Mouse (Mus musculus): Measurements from ENCODE around the gene Bicdl2.

The Bicdl2 gene

DNA sequence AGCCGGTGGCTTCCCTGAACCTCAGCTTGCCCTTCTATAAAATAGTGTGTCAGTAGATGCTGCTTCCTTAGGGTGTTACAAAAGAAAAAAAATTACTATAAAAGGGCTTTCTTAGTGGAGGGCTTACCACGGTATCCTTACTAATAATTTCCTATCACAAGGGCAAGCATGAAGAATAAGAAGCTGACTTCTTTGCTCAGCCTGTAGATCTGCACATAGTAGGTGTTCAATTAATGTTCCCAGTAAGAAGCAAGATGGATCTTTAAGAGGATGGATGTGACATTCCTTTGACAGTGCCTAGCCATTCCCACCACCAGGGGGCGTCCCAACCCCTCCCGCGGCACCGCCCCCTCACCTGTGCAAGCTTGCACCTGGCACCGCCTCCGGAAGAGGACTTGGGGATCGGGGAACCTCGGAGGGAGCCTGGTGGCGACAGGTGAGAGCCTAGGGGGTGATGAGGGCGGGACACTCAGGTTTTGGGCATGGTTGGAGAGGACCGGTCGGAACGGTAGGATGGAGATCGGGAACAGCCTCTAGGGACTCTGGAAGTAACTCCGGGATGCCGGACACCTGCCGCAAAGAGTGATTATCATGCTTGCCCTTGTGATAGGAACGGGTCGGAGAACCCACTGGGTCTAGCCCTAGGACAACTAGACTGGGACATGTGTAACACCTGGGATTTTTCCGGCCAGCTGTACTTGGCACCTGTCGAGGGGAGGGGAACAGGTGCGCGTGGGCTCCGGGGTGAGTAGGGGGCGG, at the start of gene Bicdl2:
Gene Bicdl2, plus strand, starts transcription at position 390 of the 759 bp plus-strand sequence.
- DNase-seq = peak; percentile 72

- DNase-seq = no peak
These were observed 43.2 kb upstream of the Bicdl2 start for GRCm38 (mm10) chr17:23617087-23617486.

GRCm38 (mm10) chr17:23620351-23620750, 40.0 kb upstream of the Bicdl2 start:
- no peak for DNase-seq

GRCm38 (mm10) chr17:23627813-23628212, 32.5 kb upstream of the Bicdl2 start:
- DNase-seq = no peak

DNA sequence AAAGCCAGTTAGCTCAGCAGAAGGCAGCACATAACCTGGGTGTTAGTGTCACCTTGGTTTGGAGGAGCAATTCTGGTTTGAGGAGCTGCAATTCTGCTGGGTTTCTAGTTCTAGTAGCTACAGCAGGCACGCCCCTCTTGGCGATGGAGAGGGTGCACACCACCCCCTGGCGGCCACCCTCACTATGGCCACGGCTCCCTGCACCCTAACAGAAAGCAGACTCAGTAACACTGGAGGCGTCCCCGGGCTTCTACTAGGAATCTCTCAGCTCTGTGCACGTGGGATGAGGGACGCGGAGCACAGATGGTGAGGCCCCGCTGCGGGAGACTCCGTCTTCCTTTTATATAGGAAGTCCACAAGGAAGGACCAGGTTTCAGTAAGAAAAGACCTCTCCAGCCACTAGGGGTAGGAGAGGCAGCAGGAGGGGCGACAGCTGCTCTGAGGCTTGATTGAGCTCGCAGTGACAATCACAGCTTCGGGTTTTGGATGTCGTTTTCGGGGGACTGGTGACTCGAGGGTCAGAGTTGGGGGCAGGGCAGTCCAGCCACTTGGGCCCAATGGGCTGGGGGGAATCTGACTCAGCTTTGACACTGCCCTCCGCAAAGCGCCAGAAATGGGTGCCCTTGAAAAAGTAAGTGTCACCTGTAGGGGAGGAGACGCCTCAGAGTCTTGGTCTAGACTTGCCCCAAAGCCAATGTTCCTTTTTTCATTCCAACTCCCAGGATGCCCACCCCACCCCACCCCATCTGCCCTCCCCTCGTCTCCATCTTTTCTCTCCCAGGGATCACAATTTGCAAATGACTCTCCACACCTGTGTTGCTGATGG, 29.9 kb upstream of the Bicdl2 start:
- peak; percentile 45 for DNase-seq

DNA sequence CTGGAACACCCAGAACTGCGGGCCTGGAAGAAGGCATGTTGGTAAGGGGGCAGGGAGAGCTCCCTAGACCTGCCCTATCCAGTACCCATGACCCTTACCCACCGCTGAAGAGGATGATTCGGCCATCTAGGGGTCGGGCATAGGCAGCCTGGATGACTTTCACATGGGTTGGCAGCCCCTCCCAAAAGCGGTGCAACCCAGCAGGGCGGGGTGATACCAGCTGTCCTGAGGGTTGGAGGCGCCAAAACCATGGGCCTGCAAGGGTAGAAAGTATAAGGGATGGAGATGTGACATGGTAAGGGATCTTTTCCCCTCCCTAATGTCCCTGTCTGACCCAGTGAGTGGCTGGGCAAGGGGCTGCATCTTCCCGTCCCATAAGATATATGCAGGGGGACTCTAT, 29.1 kb upstream of the Bicdl2 start:
- DNase-seq = no peak

DNA sequence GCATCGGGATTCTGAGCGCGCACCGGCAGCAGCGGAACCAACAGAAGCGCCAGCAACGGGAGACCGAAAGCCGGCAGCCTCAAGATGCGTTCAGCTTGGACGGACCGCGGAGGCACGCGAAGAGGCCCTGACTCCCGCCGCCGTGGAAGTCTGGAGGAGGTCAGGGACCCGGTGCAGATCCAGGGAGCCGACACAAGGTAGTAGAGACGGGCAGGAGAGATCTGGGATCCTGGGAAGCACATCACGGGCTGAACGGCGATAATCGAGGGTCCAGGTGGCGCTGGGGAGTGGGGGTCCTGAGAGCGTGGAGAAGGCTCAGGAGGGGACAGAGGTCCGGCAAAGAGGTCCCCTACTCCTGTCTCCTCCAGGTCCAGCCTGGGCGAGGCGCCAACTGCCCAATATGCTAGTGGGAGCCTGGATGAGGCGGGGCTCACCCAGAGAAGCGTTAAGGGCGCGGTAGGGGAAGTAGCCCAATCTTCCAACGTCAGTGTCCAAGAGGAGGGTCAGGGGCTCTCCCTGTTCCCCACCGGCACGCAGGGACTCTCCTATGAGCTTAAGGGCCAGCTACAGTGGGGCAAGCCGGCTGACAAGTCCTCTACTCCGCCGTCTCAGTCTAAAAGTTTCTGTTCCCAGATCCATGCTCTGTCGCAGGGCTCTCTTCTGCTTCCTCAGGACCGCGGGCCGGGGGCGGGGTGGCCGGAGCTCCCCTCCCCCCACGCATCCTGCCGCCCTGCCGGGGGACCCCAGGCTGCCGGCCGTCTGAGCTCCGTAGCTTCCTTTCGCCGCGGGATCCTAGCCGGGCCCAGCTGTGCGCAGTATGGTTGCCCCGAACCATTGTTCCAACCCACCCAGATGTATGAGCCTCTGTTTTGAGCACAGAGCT, 15.5 kb upstream of the Bicdl2 start, which contains the start of gene Mmp25:
Gene Mmp25, minus strand, starts transcription at position 665 of the 883 bp plus-strand sequence.
- DNase-seq = no peak

DNA sequence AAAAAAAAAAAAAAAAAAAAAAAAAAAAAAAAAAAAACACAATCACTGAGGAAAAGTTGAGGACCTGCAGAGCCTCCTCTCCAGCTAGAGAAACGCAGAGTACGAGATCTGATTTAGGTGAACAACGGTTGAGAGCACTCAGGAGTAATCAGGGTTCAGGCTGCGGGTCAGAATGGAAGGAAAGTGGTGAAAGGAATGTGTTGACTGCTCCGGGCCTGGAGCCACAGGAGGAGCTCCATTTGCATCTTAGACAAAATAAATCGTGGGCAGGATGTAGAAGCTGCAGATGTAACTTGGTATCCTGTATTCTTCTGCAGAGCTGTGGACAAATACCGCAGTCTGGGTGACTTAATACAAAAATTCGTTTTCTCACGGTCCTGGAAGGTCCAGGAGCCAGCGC, 14.4 kb upstream of the Bicdl2 start:
- DNase-seq = no peak

- DNase-seq = no peak
These were observed 8.9 kb upstream of the Bicdl2 start for GRCm38 (mm10) chr17:23651363-23651762.

DNA sequence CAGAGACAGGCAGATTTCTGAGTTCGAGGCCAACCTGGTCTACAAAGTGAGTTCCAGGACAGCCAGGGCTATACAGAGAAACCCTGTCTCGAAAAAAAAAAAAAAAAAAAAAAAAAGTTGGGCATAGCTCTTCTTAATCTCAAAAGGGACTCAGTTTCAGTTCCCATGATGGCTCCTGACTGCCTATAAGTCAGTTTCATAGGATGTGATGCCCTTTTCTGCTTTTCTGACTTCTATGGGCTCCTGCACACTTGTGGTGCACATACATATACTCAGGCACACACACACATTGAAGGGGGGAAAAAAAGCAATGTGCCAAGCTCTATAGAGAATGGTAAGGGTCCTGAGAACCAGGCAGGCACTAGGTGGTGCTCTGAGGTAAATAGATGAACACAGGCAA, 7.0 kb upstream of the Bicdl2 start:
- DNase-seq = no peak

- DNase-seq = no peak
These were observed 6.3 kb upstream of the Bicdl2 start for GRCm38 (mm10) chr17:23654001-23654400.

DNA sequence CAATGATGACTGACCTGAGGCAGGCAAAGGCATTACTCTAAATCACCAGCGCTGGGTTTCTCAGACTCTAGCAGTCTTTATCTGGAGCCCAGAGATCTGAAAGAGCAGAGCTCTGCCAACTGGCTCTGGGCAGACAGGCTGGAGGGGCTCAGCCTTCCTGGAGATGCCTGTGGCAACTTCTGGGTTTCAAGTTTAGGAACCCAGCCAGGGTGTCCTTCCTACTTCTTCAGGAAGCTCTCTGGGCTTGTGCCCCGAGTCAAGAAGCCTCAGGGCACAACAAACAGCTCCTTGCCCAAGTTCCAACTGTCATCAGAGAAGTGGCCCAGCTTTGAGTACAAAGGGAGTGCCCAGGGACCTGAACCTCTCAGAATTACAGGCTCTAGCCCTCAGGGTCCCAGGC, 5.9 kb upstream of the Bicdl2 start:
- DNase-seq = no peak

DNA sequence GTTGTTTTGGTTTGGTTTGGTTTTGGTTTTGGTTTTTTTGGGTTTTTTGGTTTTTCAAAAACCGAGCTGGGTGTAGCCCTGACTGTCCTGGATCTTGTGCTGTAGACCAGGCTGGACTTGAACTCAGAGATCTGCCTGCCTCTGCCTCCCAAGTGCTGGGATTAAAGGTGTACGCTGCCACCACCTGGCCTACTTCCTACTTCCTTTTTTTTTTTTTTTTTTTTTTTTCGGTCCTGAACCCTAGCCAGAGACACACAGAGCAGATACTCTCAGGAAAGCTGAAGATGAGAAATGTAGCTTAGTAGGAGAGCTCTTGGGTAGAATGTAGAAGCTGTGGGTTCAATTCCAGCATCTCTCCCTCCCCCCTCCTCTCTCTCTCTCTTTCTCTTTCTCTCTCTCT, 1.9 kb upstream of the Bicdl2 start:
- DNase-seq = no peak

DNA sequence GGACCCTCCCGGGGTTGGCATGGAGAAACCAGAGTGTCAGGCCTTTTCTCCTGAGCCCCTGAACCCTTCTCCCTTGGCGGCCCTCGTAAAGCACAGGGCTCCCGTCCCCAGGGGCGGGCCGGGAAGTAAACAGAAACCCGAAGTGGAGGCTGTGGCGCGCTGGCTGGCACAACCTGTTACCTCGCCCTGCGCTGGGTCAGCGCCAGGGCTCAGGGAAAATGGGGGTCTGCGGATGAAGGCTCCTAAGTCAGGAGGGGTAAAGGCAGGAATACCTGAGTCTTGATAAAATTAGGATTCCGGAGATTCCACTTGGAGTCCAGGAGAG, 532 bp downstream of the Bicdl2 start:
- no peak for DNase-seq

DNA sequence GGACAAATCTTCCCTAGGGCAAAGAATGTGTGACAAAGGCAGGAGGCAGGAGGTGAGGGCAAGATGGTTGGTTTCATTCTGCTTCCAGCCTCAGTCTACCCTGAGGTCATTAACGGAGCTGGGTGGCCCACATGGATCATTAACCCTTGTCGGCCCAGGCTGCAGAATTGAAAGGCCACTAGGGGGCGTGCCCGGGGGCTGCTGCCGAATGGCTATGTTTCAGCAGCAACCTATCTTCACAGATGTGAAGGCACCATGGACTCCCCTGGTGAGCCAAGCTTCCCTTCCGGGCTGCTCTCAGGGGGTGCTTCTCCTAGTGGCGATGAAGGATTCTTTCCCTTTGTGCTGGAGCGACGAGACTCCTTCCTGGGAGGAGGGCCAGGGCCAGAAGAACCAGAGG, 1.2 kb downstream of the Bicdl2 start:
- no peak for DNase-seq

GRCm38 (mm10) chr17:23664556-23665021, 4.3 kb downstream of the Bicdl2 start:
- DNase-seq = no peak

DNA sequence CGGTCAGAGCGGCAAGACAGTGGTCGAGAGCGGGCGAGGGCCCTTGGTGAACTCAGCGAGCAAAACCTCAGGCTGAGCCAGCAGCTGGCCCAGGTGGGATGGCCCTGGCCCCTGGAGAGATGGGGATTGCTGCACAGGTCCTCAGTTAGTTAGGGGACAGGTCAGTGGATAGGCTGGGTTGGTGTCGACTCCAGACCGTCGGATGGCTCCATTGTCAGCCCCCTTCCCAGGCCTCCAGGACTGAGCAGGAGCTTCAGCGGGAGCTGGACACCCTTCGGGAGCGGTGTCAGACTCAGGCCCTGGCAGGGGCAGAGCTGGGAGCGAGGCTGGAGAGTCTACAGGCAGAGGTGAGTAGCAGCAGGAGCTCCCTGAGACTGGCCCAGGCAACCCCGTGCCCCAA, 5.2 kb downstream of the Bicdl2 start:
- no peak for DNase-seq

DNA sequence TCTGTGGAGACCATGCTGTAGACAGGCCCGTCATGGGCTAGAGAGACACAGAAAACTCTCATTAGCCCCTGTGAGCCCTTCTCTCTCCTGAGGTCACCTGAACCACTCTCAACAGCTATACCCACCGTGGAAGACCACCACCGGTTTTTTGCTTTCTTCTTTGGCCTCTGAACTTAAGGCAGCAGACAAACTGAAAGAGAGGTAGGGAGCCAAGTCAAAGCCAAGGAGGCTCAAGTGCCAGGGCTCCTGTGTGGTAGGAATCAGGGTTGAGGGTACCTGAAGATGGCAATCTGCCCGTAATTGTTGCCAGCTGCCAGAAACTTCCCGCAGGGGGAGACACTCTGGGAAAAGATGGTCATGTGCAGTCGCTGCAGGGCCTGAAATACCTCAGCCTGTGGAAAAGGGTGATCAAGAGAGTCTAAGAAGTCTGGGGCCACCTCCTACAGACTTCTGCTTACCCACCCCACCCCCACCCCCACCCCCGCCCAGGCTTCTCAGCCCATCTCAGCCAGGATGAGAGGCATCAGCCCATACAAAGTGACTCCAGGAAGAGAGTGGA, 10.3 kb downstream of the Bicdl2 start:
- DNase-seq = no peak

GRCm38 (mm10) chr17:23671519-23671918, 11.2 kb downstream of the Bicdl2 start:
- no peak for DNase-seq

DNA sequence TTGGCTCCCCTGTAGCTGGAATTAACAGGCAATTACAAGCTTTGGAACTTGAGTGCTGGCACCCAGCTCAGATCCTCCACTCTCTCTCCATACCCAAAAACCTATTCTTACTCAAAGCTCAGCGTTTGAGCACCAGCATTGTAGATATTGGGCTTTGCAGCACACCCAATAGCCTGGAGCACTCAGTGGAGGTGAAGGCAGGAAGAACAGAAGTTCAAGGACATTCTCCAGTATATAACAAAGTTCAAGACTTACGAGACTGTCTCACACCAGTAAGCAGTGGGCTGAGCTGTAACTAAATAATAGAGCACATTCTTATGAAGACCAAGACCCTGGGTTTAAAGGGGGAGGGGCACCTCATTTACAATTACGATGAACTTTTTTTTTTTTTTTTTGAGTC, 12.5 kb downstream of the Bicdl2 start:
- no peak for DNase-seq

DNA sequence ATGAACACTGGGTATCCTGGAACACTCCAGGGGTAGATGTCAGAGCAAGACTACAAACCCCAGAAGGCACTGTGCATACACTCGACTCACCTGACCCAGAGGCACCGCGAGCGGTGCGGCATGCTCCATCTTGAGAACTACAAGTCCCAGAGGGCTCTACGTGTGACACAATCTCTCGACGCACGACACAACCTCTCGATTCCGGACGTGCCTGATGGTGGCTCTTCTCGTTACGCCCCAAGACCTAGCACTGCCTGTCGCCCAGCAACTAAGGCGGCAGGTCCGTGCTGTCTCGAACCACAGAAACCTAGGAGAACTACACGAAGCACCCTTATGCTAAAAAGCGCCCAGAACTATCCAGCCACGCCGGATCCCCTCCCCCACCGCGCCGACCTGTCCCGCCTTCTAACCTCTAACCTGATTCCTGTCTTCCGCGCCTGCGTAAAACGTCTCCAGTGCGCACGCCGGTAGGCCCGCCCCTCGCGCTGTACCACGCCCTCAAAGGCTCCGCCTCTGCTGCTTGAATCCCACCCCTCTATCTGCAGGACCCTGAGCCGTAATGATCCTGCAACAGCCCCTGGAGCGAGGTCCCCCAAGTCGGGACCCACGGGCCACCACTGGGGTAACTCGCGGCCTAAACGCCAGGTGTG, 13.2 kb downstream of the Bicdl2 start, which contains the start of the genes Hcfc1r1 and Thoc6:
Gene Hcfc1r1, plus strand, starts transcription at position 173 of the 650 bp plus-strand sequence.
Gene Thoc6, minus strand, starts transcription at position 459 of the 650 bp plus-strand sequence.
- DNase-seq = peak; percentile 97
